Mouse (Mus musculus) limb, embryonic 14.5 days (tissue): ENCODE data around the gene Gapt. TPM values are rescaled to one million over a fixed set of nuclear protein-coding genes. Genes with fewer than 3 reads are reported as not detected.

ENCODE experiments used
- ATAC-seq: fragments of 200-750 bp; cut with Nextera tagmentation; 2 replicates; pipeline ENCODE4 v1.8.0; 2017; ENCODE audit warnings: low read depth, moderate number of reproducible peaks, moderate TSS enrichment; ENCODE audit not compliant: low FRiP score
- DNase-seq: peaks from one replicate; pipeline ENCODE4 v3.0.0-alpha.2; 2015; ENCODE audit warnings: low spot score
- H3K27ac ChIP-seq: fragments of 300-500 bp; sonication (generic); replicated peaks from 2 replicates; pipeline ENCODE4 v1.5.1; 2014; ENCODE audit warnings: low read depth, mild to moderate bottlenecking, low read length, moderate library complexity, mixed read lengths
- H3K27me3 ChIP-seq: fragments of 300-500 bp; sonication (generic); 2 replicates; pipeline ENCODE4 v1.6.1; 2014; ENCODE audit warnings: low read length, mixed read lengths; ENCODE audit not compliant: control insufficient read depth, insufficient read depth
- H3K36me3 ChIP-seq: fragments of 300-500 bp; sonication (generic); 2 replicates; pipeline ENCODE4 v1.6.1; 2014; ENCODE audit warnings: mild to moderate bottlenecking, low read length, moderate library complexity, mixed read lengths; ENCODE audit not compliant: control insufficient read depth, insufficient read depth
- H3K4me1 ChIP-seq: fragments of 300-500 bp; sonication (generic); 2 replicates; pipeline ENCODE4 v1.6.1; 2014; ENCODE audit warnings: antibody characterized with exemption, low read length, mixed read lengths; ENCODE audit not compliant: control insufficient read depth, insufficient read depth
- H3K4me2 ChIP-seq: fragments of 300-500 bp; sonication (generic); replicated peaks from 2 replicates; pipeline ENCODE4 v1.6.1; 2014; ENCODE audit warnings: low read depth, mild to moderate bottlenecking, low read length, moderate library complexity; ENCODE audit not compliant: severe bottlenecking
- H3K4me3 ChIP-seq: fragments of 300-500 bp; sonication (generic); replicated peaks from 2 replicates; pipeline ENCODE4 v1.5.1; 2014; ENCODE audit warnings: low read length
- H3K9ac ChIP-seq: fragments of 300-500 bp; sonication (generic); 2 replicates; pipeline ENCODE4 v1.6.1; 2014; ENCODE audit warnings: mild to moderate bottlenecking, low read depth, low read length, moderate library complexity; ENCODE audit not compliant: severe bottlenecking
- H3K9me3 ChIP-seq: fragments of 300-500 bp; sonication (generic); 2 replicates; pipeline ENCODE4 v1.6.1; 2016; ENCODE audit warnings: low read length; ENCODE audit not compliant: control insufficient read depth
- POLR2A ChIP-seq: fragments of 200-500 bp; IDR thresholded peaks from 2 replicates; pipeline ENCODE4 v1.8.0; 2012; ENCODE audit warnings: inconsistent platforms, mild to moderate bottlenecking, moderate library complexity, borderline replicate concordance; ENCODE audit not compliant: insufficient read depth, insufficient read length; ENCODE audit errors: extremely low read depth
- WGBS: fragments of 180-500 bp; shearing (Covaris S2); extraction: QIAGEN DNeasy Blood & Tissue Kit; methylation state at CpG from one replicate; pipeline ENCODE4 v1.1.7; 2014; 5-methylcytosine and 5-hydroxymethylcytosine counted together
- polyA plus RNA-seq, 2 experiments: library from polyadenylated mRNA; depleted of rRNA in 1 of 2; stranded (reverse) in 1 of 2; unstranded in 1 of 2; fragments of >200 nt; fragmentation: Nextera tagmentation in 1 of 2; extraction: Ambion mirVana in 1 of 2; gene quantifications; 2 replicates each; pipeline versions ENCODE4 v1.2.1 to v1.2.3; 2012 to 2014

Gapt gene
- polyA plus RNA-seq, 2 experiments = 0.23 TPM; not detected in 1

DNA sequence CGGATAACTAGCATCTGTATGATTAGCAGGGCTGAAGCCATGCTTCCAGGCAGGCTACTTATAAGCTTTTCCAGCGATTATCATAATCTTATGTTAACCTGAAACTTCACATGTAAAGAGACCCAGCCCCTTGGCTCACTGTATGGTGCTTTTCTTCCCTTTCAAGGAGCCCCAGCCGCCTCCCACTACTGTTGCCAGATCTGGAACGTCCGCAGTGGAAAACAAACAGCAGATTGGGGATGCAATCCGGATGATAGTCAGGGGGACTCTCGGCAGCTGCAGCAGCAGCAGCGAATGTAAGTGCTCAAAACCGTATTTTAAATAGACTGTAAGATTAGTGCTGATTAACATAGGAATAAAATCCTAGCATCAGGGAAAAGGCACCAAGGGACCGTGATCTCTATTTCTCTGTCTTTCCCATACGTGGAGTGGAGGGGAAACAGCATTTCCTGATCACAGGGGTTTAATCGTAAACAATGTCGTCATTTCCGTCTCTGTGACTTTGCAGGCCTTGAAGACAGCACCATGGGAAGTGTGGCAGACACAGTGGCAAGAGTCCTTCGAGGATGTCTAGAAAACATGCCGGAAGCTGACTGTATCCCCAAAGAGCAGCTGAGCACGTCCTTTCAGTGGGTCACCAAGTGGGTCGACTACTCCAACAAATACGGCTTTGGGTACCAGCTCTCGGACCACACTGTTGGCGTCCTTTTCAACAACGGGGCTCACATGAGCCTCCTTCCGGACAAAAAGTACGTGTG lies 41.7 kb upstream of the Gapt start:
- Histone ChIP-seq H3K9me3 (no peaks in the 10 kb centered on the region), H3K36me3 (peaks cover 46% of the 10 kb centered on the region), H3K27me3 (no peaks in the 10 kb centered on the region), H3K27ac (no peak overlapping the region), H3K9ac (0 out of 2 replicates have a peak overlapping the region, but pooled peaks have one; percentile 21), H3K4me3 (peak overlapping the region; percentile 78), H3K4me2 (peak overlapping the region; percentile 100), H3K4me1 (peaks cover 12% of the 10 kb centered on the region)
- WGBS = 80% methylated on average over 24 of the region's 24 CpGs
- no peak for TF ChIP-seq POLR2A
- DNase-seq (no peak), ATAC-seq (no peak)

DNA sequence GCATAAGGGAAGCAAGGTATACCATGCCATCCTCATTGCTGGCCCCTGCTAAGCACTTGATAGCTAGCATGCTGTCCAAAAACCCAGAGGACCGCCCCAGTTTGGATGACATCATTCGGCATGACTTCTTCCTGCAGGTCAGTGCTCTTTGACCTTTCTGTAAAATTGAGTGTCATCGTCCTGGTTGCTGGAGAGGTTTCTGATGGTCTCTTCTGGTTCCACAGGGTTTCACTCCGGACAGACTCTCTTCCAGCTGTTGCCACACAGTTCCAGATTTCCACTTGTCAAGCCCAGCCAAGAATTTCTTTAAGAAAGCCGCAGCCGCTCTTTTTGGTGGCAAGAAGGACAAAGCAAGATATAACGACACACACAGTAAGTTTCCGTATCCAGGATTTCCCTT lies 40.8 kb upstream of the Gapt start:
- 85% methylated on average over 8 of the region's 8 CpGs for WGBS

DNA sequence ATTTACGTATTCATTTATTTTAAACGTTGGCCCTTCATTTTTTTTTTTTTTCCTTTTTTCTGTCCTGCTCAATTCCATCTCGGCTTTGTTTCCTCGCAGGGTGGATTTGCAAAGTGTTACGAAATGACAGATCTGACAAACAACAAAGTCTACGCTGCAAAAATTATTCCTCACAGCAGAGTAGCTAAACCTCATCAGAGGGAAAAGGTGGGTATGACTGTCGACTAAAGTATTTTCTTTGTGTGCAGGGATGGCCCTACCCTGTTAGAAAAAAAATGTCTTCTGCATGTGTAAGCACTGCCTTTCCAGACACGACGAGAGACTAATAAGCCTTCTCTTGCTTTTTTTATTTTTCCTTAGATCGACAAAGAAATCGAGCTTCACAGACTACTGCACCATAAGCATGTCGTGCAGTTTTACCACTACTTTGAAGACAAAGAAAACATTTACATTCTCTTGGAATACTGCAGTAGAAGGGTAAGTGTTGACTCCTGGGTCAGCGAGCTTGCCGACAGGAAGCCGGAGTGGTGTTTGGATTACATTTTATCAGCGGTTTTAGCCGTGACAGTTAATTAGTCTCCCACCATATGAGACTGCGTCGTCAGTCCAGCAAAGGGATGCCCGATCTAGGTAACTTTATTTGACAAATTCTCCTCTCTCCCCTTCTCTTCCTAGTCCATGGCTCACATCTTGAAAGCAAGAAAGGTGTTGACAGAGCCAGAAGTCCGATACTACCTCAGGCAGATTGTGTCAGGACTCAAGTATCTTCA lies 39.1 kb upstream of the Gapt start:
- H3K27me3 ChIP-seq = no peaks in the 10 kb centered on the region
- H3K4me1 ChIP-seq = peaks cover 12% of the 10 kb centered on the region
- DNase-seq = no peak
- no peak for TF ChIP-seq POLR2A
- peak overlapping the region; percentile 90 for H3K9ac ChIP-seq
- no peak for ATAC-seq
- H3K4me3 ChIP-seq = peak overlapping the region; percentile 78
- H3K36me3 ChIP-seq = peaks cover 45% of the 10 kb centered on the region
- peak overlapping the region; percentile 100 for H3K4me2 ChIP-seq
- WGBS = 8% methylated on average over 21 of the region's 21 CpGs
- H3K27ac ChIP-seq = peak overlapping the region; percentile 77
- H3K9me3 ChIP-seq = no peaks in the 10 kb centered on the region

More for the DNA sequence above, 40.8 kb upstream of the Gapt start:
- H3K27ac ChIP-seq = peak overlapping the region; percentile 43; the same call in 1 of the 2 replicates
- peak overlapping the region; percentile 21; the same call in 1 of the 2 replicates for H3K9ac ChIP-seq
- H3K4me1 ChIP-seq = peaks cover 12% of the 10 kb centered on the region
- H3K27me3 ChIP-seq = no peaks in the 10 kb centered on the region
- H3K36me3 ChIP-seq = peaks cover 46% of the 10 kb centered on the region
- ATAC-seq (no peak), DNase-seq (no peak)
- H3K4me2 ChIP-seq = peak overlapping the region; percentile 100
- TF ChIP-seq POLR2A = no peak
- H3K9me3 ChIP-seq = no peaks in the 10 kb centered on the region
- peak overlapping the region; percentile 78 for H3K4me3 ChIP-seq

DNA sequence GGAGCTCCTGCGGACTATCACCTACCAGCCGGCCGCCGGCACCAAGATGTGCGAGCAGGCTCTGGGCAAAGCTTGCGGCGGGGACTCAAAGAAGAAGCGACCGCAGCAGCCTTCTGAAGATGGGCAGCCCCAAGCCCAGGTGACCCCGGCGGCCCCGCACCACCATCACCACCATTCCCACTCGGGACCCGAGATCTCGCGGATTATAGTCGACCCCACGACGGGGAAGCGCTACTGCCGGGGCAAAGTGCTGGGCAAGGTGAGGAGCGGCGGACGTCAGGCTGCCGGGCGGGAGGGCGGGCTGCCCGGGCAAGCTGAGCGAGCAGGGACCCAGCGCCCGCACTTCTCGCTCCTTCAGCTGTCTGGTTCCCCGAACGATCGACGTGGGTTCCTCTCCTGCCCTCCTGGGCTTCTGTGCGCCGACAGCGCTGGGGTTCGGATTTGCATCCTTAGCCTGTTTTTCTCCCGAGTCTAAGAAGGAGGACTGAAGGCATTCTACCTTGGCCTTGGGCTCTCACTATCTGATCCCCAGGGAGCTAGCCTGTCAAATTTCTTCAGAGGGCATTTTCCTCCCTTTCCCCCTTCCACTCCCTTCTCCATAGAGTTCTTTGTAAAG lies 38.3 kb upstream of the Gapt start:
- peak; percentile 50 for DNase-seq

More for the DNA sequence above, 38.3 kb upstream of the Gapt start:
- no peak for TF ChIP-seq POLR2A
- peak overlapping the region; percentile 77 for H3K27ac ChIP-seq
- H3K36me3 ChIP-seq = peaks cover 37% of the 10 kb centered on the region
- no peaks in the 10 kb centered on the region for H3K9me3 ChIP-seq
- H3K27me3 ChIP-seq = no peaks in the 10 kb centered on the region
- H3K4me2 ChIP-seq = peak overlapping the region; percentile 100
- peak overlapping the region; percentile 90 for H3K9ac ChIP-seq
- WGBS = 0% methylated on average over 31 of the region's 41 CpGs
- H3K4me1 ChIP-seq = peaks cover 12% of the 10 kb centered on the region
- H3K4me3 ChIP-seq = peak overlapping the region; percentile 78
- ATAC-seq = peak; percentile 9
